Mouse (Mus musculus): ENCODE measurements around the gene Tmem151b.

Gene Tmem151b

DNA sequence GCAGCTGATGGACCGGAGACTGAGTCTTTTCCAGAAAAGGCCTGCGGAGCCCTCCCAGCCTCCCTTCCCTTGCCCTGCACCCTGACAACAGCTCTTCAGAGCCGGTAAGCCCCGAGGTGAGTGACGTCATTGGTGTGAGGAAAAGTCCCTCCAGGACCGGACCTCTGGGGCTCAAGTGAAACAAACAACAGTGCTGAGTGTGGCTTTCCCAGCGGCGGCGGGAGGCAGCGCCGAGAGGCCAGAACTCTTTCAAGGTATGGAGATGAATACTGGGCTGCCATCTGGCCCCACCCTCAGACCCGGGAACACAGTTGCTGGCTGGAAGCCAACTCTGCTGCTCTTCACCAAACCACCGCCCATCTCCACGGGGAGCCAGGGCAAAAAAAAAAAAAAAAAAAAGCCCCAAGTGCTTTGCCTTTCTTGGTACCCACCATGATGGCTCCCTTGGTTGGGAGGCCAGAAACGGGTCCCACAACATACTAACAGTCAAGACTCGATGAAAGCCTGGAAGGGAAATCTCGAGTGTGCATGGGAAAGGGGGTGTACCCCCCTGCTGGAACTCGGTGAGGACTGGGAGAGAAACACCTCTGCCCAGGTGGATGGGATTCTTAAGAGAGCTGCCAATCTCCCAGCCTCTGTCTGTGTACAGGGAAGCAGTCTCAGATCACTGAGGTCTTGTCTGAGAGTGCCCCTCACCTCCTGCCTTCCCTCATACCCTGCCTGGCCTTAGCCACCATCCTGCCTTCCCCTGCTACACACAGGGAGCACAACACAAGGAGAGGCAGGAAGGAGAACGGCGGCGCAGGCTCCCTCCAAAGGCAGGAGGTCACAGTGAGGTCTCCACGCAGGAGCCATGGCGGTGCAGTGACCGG lies 5.2 kb downstream of the Tmem151b start:
- DNase-seq = peak; percentile 84

DNA sequence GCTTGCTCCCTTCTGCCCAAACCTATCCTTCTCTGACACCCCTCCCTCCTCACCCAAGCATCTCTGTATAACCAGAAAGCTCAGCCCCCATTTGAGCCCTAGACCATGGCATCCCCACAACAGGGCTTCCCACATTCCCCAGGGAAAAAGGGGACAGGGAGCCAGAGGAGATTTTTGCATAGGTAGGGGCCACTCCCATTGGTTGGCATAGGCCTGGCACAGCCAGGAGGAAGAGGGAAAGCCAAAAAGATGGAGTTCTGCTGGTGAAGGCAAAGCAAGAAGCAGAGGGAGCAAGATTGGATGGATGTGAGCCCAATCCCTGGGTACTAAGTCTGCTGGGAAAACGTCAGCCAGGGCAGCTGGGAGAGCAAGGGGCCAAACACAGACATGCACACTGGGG lies 6.4 kb downstream of the Tmem151b start:
- peak; percentile 64 to 71 for DNase-seq

DNA sequence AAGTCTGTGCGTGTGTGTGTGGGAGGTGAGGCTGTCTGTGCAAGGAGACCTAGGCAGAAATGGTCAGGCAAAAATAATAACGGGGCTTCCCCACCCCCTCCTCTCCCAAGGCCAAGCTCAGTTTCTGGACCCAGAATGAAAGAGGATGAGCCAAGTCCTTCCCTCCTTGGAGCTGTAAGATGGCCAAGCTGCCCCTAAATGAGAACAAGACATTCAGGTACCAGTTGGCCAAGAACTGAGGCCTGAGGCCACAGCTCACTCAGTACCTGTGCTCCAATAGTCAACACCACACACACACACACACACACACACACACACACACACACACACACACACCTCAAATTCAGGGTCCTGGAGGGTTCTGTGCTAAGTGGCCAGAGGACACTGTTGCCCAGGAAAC lies 6.8 kb downstream of the Tmem151b start:
- DNase-seq = peak; percentile 86 to 91

DNA sequence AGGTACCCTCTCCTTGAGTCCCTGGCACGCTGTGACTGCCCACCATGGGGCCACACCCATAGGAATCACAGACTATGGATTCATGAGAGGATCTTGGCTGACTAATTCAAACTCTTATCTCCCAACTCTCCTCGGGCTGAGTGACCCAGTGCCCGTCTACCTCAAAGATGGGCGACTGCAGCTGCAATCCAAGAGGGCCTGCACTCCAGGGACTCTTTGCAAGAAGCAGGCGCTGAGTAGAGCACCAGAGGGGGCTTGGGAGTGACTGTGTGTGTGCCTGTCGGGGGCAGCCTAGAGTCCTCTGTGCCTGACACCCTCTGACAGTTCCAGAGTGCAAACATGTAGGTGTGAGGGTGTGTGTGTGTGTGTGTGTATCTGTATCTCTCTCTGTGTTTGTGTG lies 7.3 kb downstream of the Tmem151b start:
- DNase-seq = peak; percentile 50 to 51

DNA sequence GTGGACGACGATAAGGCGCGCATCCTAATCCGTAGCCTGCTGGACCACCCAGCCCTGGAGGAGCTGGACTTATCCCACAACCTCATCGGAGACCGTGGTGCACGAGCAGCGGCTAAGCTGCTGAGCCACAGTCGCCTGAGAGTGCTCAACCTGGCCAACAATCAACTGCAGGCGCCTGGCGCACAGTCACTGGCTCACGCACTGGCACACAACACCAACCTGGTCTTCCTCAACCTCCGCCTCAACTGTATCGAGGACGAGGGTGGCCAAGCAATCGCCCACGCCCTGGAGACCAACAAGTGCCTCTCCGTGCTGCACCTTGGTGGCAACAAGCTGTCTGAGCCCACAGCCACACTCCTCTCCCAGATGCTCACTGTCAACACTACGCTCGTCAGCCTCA lies 9.8 kb downstream of the Tmem151b start:
- DNase-seq = peak; percentile 54 to 59

DNA sequence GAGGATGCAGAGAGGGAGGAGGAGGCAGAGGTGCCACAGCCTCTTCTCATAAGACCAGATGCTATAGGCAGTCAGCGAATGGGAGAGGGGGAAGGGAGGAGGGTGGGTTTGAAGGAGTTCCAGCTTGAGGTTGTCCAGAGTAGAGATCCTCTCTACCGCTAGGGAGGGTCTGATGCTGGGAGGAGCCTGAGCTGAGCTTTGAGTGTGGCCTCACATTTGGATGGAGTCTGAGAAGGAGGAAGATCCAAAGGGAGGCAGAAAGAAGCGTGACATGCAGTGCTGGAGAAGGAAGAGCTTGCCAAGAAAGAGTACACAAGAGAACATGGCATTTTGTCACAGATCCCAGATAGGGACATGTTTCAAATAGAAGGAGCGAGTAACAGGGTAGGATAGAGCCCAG lies 11.1 kb downstream of the Tmem151b start:
- DNase-seq = no peak

DNA sequence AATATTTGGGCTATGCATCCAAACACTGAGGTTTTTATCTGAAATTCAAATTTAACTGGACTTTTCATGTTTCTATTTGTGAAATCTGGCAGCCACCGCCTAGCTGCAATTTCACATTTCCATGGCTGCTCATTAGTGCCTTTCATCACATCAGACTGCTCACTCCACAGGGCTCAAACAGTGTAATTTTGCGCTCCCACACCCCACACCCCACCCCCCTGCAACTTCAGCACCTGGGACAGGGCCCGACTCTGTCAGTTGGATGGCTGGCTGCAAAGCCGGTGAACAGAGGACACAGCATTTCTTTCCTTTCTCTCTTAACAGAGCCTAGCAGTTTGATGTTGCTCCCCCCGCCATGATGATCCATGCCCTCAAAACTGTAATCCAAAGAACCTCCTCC lies 13.2 kb downstream of the Tmem151b start:
- DNase-seq = peak in 1 of 2 experiments; percentile 29

DNA sequence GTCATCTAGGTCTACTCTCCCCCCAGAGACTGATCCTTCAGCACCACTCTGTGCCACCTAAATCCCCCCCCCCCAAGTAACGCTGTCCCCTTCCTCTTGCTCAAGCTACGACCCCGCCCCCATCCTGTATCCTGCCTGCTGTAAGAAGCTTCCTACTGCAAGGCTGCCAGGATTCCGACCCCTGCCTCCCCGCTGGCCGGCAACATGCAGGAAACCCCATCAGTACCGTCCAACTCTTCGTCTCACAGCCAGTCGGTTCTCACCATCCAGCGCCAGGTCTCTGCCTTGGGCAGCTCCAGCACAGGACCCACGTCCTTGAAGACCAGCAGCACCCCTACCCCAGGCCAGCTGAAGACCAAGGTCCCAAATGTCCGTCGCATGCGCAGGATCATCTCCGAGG lies 16.6 kb downstream of the Tmem151b start:
- peak; percentile 58 to 65 for DNase-seq

DNA sequence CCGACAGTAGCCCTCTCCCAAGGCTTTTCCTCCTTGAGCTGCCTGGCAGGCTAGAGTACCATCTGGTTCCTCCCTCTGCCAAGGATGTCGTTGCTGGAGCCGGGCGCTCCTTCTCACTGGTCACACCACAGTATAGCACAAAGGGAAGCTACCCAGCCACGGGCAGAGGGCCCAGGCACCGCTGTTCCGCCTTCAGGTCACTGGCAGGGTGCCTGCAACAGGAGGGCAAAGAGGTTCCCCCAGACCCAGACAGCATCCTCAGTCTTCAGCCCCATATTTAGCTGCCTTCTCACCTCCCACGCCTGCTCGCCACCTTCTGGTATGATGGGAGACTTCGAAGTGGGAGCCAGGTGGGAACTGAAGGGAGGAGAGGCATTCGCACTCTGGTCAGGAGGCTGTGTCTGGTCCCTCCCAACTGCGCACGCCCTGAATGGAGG lies 19.1 kb downstream of the Tmem151b start:
- DNase-seq = peak; percentile 98 to 99

DNA sequence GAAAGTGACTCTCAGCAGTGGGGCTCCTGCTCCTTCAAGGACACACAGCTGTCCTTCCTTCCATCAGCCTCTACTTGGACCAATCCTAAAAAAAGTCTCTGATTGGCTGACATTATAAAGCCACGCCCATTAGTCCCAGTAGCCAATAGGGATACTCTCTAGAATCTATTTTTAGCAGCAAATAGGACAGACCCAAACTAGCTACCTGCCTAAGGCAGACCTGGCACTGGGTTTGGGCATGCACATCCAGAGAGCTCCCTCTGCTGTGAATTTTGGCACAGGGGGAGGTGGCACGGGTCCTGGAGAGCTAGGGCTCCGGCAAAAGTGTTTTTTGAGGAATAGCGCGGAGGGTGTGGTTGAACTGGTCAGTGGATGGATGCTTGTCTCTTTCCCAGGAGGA lies 22.9 kb downstream of the Tmem151b start:
- DNase-seq = peak; percentile 78

DNA sequence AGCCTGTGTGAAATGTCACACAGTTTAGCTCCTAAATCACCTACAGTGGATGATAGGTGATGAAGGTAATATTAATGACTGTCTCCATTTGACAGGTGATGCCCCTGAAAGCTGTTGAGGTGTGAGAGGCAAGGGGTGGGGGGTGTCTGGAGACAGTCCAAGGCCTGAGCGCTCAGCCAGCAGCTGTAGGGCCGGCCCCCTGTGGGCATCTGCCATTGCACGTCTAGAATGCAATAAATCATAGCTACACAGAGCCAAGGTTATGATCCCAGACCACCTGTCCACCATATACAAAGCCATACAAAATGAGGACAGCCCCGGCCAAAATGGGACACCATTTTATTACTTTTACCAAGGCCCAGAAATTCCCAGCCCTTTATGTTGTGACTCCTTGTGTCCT lies 24.5 kb downstream of the Tmem151b start:
- peak; percentile 90 to 93 for DNase-seq

DNA sequence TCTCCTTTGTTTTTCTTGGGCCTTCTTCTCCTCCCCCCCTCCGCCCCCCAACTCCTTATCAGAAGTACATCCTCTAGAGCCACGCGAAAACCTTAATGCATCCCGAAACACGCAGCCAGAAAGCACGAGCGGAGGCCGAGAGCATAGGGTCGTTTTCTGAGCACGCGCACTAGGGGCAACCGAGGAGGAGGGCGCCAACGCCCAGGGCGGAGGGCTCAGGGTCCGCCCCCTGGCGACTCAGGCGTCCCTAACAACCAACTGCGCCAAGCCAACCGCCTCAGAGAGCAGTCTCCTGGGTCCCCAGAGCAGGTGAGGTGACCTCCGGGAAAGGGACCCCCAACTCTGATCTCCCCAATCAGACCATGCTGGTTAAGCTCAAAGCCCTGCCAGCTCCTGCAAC lies 26.2 kb downstream of the Tmem151b start, which contains the start of gene Tcte1:
TSS of gene Tcte1 (plus strand) at position 172 of the 400 bp plus-strand sequence.
- peak; percentile 76 to 81 for DNase-seq

DNA sequence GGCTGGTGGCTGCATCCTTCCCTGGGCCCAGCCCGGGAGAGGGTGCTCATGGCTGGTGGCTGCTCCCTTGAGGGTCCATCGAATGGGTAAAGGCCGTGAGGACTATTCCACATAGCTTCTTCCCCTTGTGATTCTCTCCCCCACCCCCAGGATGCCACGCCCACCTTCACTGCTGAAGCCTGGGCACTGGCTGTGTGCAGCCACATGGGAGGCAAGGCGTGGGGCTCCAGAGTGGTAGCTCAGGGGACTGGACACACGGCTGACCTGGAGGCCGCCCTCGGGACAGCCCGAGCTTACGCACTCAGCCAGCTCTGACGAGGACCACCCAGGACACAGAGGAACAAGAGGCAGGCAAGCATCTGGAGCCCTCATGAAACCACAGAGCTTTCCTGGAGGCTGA lies 29.3 kb downstream of the Tmem151b start:
- peak in 1 of 2 experiments; percentile 53 for DNase-seq

DNA sequence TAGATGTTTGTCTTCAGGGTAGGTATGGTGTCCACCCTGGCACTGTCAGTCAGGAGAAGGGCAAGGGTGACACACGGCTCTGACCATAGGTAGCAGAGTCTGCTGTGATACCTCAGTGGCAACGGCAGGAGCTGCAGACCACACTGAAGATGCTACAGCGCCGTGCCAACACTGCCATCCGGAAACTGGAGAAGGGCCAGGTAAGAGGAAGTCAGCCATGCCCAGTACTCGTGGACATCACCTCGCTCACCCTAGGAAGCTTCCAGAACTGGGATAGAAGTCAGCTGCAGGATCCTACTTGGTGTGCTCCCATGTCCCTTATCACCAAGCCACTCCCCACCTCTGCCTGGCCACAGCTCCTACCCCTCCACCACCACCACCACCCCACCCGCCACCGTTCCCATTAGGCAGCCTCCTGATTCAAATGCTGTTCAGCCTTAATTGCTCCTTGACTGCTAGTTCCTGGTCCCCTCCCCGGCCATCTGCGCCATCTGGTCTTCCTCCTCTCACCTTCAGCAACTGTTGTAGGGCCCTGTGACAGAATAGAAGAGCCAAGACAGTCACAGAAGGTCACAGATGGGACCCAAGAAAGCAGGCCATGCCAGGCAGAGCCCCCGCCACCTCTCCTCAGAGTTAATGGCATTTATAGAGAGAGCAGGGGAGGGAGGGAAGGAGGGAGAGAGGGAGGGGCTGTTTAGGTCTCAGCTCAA lies 30.6 kb downstream of the Tmem151b start:
- peak; percentile 92 to 94 for DNase-seq

DNA sequence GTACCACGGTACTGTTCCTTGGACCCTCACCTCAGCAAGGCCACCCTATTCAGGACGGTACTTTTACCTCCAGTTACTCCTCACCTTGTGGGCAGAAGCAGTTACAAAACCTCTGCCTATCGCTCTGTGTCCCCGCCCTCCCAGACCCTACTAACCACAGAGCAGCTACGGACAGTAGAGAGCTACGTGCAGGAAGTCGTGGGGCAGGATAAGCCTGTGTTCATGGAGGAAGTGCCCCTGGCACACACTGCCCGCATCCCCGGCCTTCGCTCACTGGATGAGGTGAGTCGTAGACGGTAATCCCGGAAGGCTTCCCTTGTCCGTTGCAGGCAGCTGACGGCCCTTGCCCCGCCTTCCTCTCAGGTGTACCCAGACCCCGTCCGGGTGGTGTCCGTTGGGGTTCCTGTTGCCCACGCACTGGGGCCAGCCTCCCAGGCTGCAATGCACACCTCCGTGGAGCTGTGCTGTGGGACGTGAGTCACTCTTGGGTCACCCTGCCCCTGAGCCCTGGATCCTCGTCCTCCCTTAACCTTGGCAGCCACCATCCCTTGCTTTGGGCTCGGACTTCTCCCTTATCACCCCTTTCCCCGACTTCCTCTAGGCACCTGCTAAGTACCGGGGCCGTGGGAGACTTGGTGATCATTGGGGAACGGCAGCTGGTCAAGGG lies 31.8 kb downstream of the Tmem151b start:
- DNase-seq = peak in 1 of 2 experiments; percentile 36

DNA sequence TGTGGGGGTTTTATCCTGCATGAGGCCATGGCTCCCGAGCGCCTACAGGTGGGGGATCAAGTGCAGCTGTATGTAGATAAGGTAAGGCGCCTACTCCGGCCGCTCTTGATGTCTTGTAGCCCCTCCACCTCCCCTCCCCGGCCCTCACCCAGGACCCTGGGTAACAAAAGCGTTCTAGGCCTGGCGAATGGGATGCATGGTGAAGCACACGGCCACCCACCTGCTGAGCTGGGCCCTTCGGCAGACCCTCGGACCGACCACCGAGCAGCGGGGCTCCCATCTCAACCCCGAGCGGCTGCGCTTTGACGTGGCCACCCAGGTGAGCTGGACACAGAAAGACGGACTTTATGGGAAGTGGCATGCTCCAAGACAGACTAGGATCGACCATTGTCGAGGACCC lies 32.3 kb downstream of the Tmem151b start:
- peak in 1 of 2 experiments; percentile 36 for DNase-seq

DNA sequence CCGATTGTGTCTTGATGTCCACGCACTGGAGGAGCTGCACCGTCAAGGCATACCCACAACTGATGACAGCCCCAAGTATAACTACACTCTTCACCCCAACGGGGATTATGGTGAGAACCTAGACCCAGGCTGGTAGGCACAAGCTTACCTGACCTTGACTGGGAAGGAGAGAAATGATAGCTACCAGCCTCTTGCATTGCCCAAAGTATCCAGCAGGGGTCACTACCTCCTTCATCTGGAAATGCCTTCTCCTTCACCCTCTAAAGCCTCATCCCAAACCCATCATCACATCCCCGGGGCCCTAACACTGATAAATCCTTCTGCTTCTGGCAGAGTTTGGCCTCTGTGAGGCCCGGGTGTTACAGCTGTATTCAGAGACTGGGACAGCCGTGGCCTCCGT lies 33.0 kb downstream of the Tmem151b start:
- peak; percentile 95 to 98 for DNase-seq

DNA sequence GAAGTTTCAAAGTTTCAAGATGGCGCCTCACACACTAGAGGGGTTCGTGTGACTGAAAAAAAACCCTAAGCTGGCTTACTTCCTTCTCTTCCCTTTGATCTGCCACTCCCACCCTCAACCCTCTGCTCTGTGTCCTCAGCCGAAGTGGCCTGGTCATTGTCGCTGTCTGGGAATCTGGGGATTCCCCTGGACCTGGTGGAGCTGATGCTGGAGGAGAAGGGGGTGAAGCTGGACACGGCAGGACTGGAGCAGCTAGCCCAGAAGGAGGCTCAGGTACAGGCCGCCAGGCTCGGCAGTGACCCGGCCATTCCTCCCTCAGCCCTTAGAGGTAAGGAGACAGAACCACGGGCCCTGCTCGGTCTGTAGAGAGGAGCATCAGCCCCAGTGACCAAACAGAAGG lies 33.7 kb downstream of the Tmem151b start:
- no peak for DNase-seq

DNA sequence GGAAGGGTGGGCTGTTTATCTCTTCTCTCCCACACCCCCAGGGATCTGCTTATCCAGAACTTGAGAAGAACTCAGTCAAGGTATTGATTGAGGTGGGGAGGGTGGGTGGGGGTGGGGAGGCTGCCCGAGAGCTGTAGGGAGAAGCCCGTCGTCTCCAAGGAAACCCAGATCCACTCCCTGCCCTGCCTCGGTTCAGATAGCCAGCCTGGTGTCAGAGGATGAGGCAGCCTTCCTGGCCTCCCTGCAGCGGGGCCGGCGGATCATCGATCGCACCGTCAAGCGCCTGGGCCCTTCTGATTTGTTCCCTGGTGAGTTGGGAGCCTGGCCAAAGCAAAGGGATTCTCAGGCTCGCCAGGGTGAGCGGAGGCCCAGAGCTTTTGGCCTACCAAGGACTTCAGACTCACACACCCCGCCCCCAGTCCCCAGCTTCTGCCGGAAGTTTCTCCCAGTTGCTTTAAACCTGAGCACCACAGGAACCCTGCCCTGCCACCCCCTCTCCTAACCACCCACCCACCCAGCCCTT lies 34.2 kb downstream of the Tmem151b start:
- DNase-seq = peak in 1 of 2 experiments; percentile 36

DNA sequence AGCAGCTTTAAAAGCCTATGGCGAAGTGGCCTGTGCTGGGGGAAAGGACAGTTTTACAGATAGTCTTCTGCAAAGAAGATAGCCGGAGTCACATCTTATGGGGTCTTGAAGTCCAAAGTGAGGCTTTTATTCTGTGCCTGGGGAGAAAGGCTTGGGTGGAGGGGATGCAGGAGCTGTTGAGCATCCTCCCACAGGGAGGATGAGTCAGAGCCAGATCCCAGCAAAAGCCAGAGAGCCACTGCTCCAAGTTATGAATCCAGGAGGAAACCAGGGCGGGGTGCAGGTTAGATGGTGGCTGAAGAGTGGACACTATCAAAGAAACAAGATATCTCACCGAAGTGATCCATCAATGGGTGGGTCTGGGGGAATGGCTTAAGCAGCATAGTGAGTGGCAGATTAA lies 37.7 kb downstream of the Tmem151b start:
- no peak for DNase-seq

DNA sequence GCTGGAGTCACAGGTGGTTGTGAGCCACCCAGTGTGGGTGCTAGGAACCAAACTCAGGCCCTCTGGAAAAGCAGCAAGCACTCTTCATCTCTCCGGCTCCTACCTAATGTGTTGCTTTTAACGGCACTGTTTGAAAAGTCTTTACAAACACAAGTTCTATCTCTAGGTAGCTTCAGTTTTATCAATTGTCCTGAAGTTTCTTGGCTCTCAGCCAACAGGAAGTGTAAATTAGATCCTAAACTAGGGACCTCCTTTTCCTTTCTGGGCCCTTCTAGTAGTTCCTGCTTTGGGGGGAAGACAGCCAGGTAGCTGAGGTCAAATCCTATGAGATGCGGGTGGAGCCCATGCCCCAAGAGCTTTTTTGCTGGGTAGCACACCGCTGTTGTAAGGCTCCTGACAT lies 38.6 kb downstream of the Tmem151b start:
- DNase-seq = no peak

DNA sequence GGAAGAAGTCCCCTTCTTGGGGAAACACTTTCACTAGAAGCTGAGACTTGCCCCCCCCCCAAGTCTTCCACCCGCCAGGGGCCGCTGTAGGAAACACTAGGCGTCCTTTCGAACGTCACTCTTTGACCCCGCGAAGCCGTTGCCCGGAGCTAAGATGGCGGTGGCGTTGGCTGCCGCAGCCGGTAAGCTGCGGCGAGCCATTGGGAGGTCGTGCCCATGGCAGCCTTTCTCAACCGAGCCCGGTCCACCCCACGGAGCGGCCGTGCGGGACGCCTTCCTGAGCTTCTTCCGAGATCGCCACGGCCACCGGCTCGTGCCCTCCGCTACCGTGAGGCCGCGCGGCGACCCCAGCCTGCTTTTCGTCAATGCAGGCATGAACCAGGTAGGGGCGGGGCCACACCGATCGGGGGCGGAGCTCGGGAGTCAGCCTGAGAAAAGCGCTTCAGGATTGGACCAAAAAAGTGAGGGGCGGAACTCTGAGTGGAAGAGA lies 42.7 kb downstream of the Tmem151b start, which contains the start of gene Aars2:
TSS of gene Aars2 (plus strand) at position 142 of the 490 bp plus-strand sequence.
- DNase-seq = peak; percentile 98 to 99
